In the genomic region with DNA sequence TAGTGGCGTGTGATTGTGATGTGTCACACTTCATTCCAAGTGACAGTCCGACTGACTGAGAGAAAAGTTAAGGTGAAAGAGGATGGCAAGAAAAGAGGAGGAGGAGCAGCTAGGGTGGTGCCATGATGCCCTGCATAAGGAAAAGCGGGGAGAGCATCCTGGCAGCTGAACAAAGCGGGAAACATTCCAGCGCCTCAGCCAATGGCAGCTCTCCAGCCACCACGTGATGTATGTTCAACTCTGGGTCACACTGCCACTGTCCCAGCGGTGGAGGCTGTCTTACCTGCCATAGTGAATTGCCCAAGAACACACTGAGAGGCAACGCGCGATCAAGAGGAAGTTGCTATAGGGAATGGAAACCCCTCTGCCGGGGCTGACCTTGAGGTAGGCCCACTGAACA, we compare ENCODE assay signal across 18 mouse cellular contexts.
"Had no signal": no experiment of that assay in that cellular context is flagged by ENCODE, and none has a peak within 500 bp of the region (broad histone marks: within the 10 kb centered on the region; RNA-seq: fewer than 3 reads in every experiment).

No protein-coding gene starts in this region.

- H3K36me3 ChIP-seq: liver, embryonic 13.5 days had no signal

- ATAC-seq: intestine, embryonic 16.5 days; midbrain, embryonic 13.5 days; midbrain, embryonic 16.5 days had no signal

- H3K4me3 ChIP-seq: limb, embryonic 12.5 days; limb, embryonic 15.5 days; liver, embryonic 13.5 days; midbrain, embryonic 13.5 days; myocyte; neural tube, embryonic 12.5 days; neural tube, embryonic 15.5 days had no signal

- H3K27ac ChIP-seq: limb, embryonic 12.5 days; limb, embryonic 15.5 days; liver, embryonic 13.5 days; macrophage; midbrain, embryonic 13.5 days; neural tube, embryonic 12.5 days; neural tube, embryonic 15.5 days had no signal

- H3K27me3 ChIP-seq: neural tube, embryonic 15.5 days had no signal

- H3K4me2 ChIP-seq: limb, embryonic 12.5 days; limb, embryonic 15.5 days; liver, embryonic 13.5 days; midbrain, embryonic 13.5 days; neural tube, embryonic 12.5 days; neural tube, embryonic 15.5 days had no signal

- H3K9me3 ChIP-seq: limb, embryonic 12.5 days; limb, embryonic 15.5 days; liver, embryonic 13.5 days; midbrain, embryonic 13.5 days; neural tube, embryonic 12.5 days; neural tube, embryonic 15.5 days had no signal

- H3K9ac ChIP-seq: limb, embryonic 12.5 days; limb, embryonic 15.5 days; liver, embryonic 13.5 days; midbrain, embryonic 13.5 days; neural tube, embryonic 12.5 days; neural tube, embryonic 15.5 days had no signal

- DNase-seq: kidney, adult 18-20 months; kidney, adult 9 months; kidney, postnatal 14 days; kidney, postnatal 4 days; left cerebral cortex, postnatal 4 days; liver, embryonic 13.5 days; lung, adult 2 months; thymus, adult 18-20 months; thymus, postnatal 36 days had no signal

- H3K4me1 ChIP-seq: liver, embryonic 13.5 days had no signal
